ENCODE assay signal across 9 mouse cellular contexts in genomic region chr14:52014271-52014760, GRCm38 (mm10). TPM values are rescaled to one million over a fixed set of nuclear protein-coding genes. Genes with fewer than 3 reads are reported as not detected.
A peak's percentile ranks its signal among the peaks of the same experiment; 100 is the strongest.
DNase-seq lines count a peak whose midpoint lies in the region; ATAC-seq and TF ChIP-seq lines count a peak whose summit lies in the region.
"Had no signal": no experiment of that assay in that cellular context is flagged by ENCODE, and none has a peak within 500 bp of the region (broad histone marks: within the 10 kb centered on the region; RNA-seq: fewer than 3 reads in every experiment).

No protein-coding gene starts in this region.

- WGBS in kidney, embryonic 16.5 days = 2% methylated on average over 11 of the region's 80 CpGs
- WGBS in embryonic facial prominence, embryonic 13.5 days = under 1% methylated on average over 27 of the region's 80 CpGs
- whole genome bisulfite sequencing in hindbrain, embryonic 16.5 days = 0% methylated on average over 2 of the region's 80 CpGs
- no CpG with 5 or more reads among the region's 80 CpGs for WGBS in midbrain, postnatal 0 days

- intact Hi-C loops in left cerebral cortex, postnatal 14 days (cut with DNase I) = no loop called here

- no peaks in the 10 kb centered on the region for H3K27me3 ChIP-seq in kidney, embryonic 16.5 days (ENCODE audit: insufficient read depth, low read length)
- H3K27me3 ChIP-seq in embryonic facial prominence, embryonic 13.5 days = no peaks in the 10 kb centered on the region
- no peaks in the 10 kb centered on the region for H3K27me3 ChIP-seq in hindbrain, embryonic 16.5 days (replicated peaks; ENCODE audit: control insufficient read depth, insufficient read depth, low read length)
- no peaks in the 10 kb centered on the region for H3K27me3 ChIP-seq in midbrain, postnatal 0 days (ENCODE audit: insufficient read depth, low read length)

- H3K9me3 ChIP-seq in kidney, embryonic 16.5 days (ENCODE audit: low read length) = no peaks in the 10 kb centered on the region
- no peaks in the 10 kb centered on the region for H3K9me3 ChIP-seq in embryonic facial prominence, embryonic 13.5 days
- H3K9me3 ChIP-seq in hindbrain, embryonic 16.5 days (ENCODE audit: control insufficient read depth, low read length) = no peaks in the 10 kb centered on the region
- no peaks in the 10 kb centered on the region for H3K9me3 ChIP-seq in midbrain, postnatal 0 days (ENCODE audit: low read length)

- H3K4me3 ChIP-seq in kidney, embryonic 16.5 days (ENCODE audit: low read length) = peak overlapping the region; percentile 69
- peak overlapping the region; percentile 61 for H3K4me3 ChIP-seq in embryonic facial prominence, embryonic 13.5 days
- H3K4me3 ChIP-seq in hindbrain, embryonic 16.5 days (ENCODE audit: low read length) = peak overlapping the region; percentile 69
- H3K4me3 ChIP-seq in midbrain, postnatal 0 days (ENCODE audit: low read depth, low read length) = peak overlapping the region; percentile 66

- no peak for DNase-seq in kidney, postnatal 10 days
- DNase-seq in midbrain, postnatal 0 days (ENCODE audit: low spot score) = no peak
- no peak for DNase-seq in left cerebral cortex, postnatal 14 days (ENCODE audit: low spot score in 2 of 2)

- ATAC-seq in kidney, embryonic 16.5 days (ENCODE audit: low FRiP score, low TSS enrichment) = peak; percentile 6; the same call in 1 of the 2 replicates
- peak; percentile 43; the same call in 1 of the 2 replicates for ATAC-seq in embryonic facial prominence, embryonic 13.5 days (ENCODE audit: insufficient number of reproducible peaks, insufficient read depth, low FRiP score, low TSS enrichment, low read depth)
- ATAC-seq in hindbrain, embryonic 16.5 days = peak; percentile 10; the same call in 1 of the 2 replicates
- 0 out of 2 replicates have a peak, but pooled peaks have one; percentile 3 for ATAC-seq in midbrain, postnatal 0 days (ENCODE audit: low FRiP score)
- no peak for ATAC-seq in megakaryocyte-erythroid progenitor cell, adult 5-6 weeks (replicated peaks; ENCODE audit: low FRiP score, low TSS enrichment, poor library complexity, severe bottlenecking)
- ATAC-seq in activated CD4-positive, CD25-positive, alpha-beta regulatory T cell, adult 4 months = no peak

- peaks cover 79% of the 10 kb centered on the region for H3K4me1 ChIP-seq in kidney, embryonic 16.5 days (ENCODE audit: insufficient read depth, low read length)
- peaks cover 63% of the 10 kb centered on the region for H3K4me1 ChIP-seq in embryonic facial prominence, embryonic 13.5 days
- peaks cover 61% of the 10 kb centered on the region for H3K4me1 ChIP-seq in hindbrain, embryonic 16.5 days (ENCODE audit: control insufficient read depth, insufficient read depth, low read depth, low read length)
- peaks cover 27% of the 10 kb centered on the region for H3K4me1 ChIP-seq in midbrain, postnatal 0 days (ENCODE audit: insufficient read depth, low read length)

- H3K9ac ChIP-seq in kidney, embryonic 16.5 days (replicated peaks; ENCODE audit: low read length) = peak overlapping the region; percentile 89
- H3K9ac ChIP-seq in embryonic facial prominence, embryonic 13.5 days = peak overlapping the region; percentile 80
- H3K9ac ChIP-seq in hindbrain, embryonic 16.5 days (ENCODE audit: low read depth, low read length) = peak overlapping the region; percentile 88
- H3K9ac ChIP-seq in midbrain, postnatal 0 days (replicated peaks; ENCODE audit: low read length, poor library complexity, severe bottlenecking) = peak overlapping the region; percentile 89

- peak overlapping the region; percentile 87 for H3K4me2 ChIP-seq in kidney, embryonic 16.5 days (replicated peaks; ENCODE audit: low read depth, low read length)
- peak overlapping the region; percentile 64 for H3K4me2 ChIP-seq in embryonic facial prominence, embryonic 13.5 days
- peak overlapping the region; percentile 65 for H3K4me2 ChIP-seq in hindbrain, embryonic 16.5 days (ENCODE audit: low read length)
- H3K4me2 ChIP-seq in midbrain, postnatal 0 days (ENCODE audit: low read depth, low read length, poor library complexity, severe bottlenecking) = peak overlapping the region; percentile 81

- no peak for TF ChIP-seq CTCF in midbrain, postnatal 0 days (IDR thresholded peaks at IDR 0.05)

- peak overlapping the region; percentile 96 for H3K27ac ChIP-seq in kidney, embryonic 16.5 days (ENCODE audit: low read length)
- H3K27ac ChIP-seq in embryonic facial prominence, embryonic 13.5 days = peak overlapping the region; percentile 92
- H3K27ac ChIP-seq in hindbrain, embryonic 16.5 days (ENCODE audit: low read depth, low read length) = peak overlapping the region; percentile 96
- H3K27ac ChIP-seq in midbrain, postnatal 0 days (ENCODE audit: low read depth, low read length) = peak overlapping the region; percentile 92

- peaks cover 2% of the 10 kb centered on the region; the same call in 1 of the 2 replicates for H3K36me3 ChIP-seq in kidney, embryonic 16.5 days (ENCODE audit: insufficient read depth, low read length)
- peaks cover 2% of the 10 kb centered on the region for H3K36me3 ChIP-seq in embryonic facial prominence, embryonic 13.5 days
- 0 out of 2 replicates have a peak, but pooled peaks cover under 1% of the 10 kb centered on the region for H3K36me3 ChIP-seq in hindbrain, embryonic 16.5 days (ENCODE audit: control insufficient read depth, insufficient read depth, low read length)
- H3K36me3 ChIP-seq in midbrain, postnatal 0 days (ENCODE audit: insufficient read depth, low read length) = peaks cover 1% of the 10 kb centered on the region; the same call in 1 of the 2 replicates

RNA-seq across cellular contexts. Expression of gene Tmem253, which starts 1.1 kb away (rescaled TPM):
- 1.0 and 1.6 TPM in 2 replicates for polyA plus RNA-seq in kidney, embryonic 16.5 days (2015; fragmentation: Nextera tagmentation; extraction: Ambion mirVana)
- polyA plus RNA-seq in embryonic facial prominence, embryonic 13.5 days (2015; fragmentation: Nextera tagmentation; extraction: Ambion mirVana) = 0.44 and 1.1 TPM in 2 replicates
- 0.39 and 0.51 TPM in 2 replicates for polyA plus RNA-seq in hindbrain, embryonic 16.5 days (2015; fragmentation: Nextera tagmentation; extraction: Ambion mirVana)
- not detected in 2 replicates for total RNA-seq in midbrain, postnatal 0 days (2014; rRNA removed)
- polyA plus RNA-seq in midbrain, postnatal 0 days (2015; fragmentation: Nextera tagmentation; extraction: Ambion mirVana) = 0.18 and 0.81 TPM in 2 replicates
- total RNA-seq in megakaryocyte-erythroid progenitor cell, adult 5-6 weeks (2014; fragmentation: Nextera tagmentation) = not detected in 2 replicates
- not detected in 2 replicates for total RNA-seq in megakaryocyte-erythroid progenitor cell, adult 5-6 weeks (2017)
- total RNA-seq in left cerebral cortex, postnatal 14 days (2021) = under 1 TPM; 0.36 to 0.77 TPM
- polyA plus RNA-seq in activated CD4-positive, CD25-positive, alpha-beta regulatory T cell, adult 4 months (2017; shearing (Covaris generic)) = under 1 TPM in 1 of 2 experiments, not detected in 1; 0.98 TPM

RNA-seq across cellular contexts. Expression of gene Zfp219, which starts 6.2 kb away (rescaled TPM):
- polyA plus RNA-seq in kidney, embryonic 16.5 days (2015; fragmentation: Nextera tagmentation; extraction: Ambion mirVana) = 38.9 and 39.2 TPM in 2 replicates
- 31.1 and 36.0 TPM in 2 replicates for polyA plus RNA-seq in embryonic facial prominence, embryonic 13.5 days (2015; fragmentation: Nextera tagmentation; extraction: Ambion mirVana)
- polyA plus RNA-seq in hindbrain, embryonic 16.5 days (2015; fragmentation: Nextera tagmentation; extraction: Ambion mirVana) = 23.7 and 28.0 TPM in 2 replicates
- 60.4 and 65.5 TPM in 2 replicates for total RNA-seq in midbrain, postnatal 0 days (2014; rRNA removed)
- polyA plus RNA-seq in midbrain, postnatal 0 days (2015; fragmentation: Nextera tagmentation; extraction: Ambion mirVana) = 23.5 TPM in 2 replicates
- 8.6 and 15.1 TPM in 2 replicates for total RNA-seq in megakaryocyte-erythroid progenitor cell, adult 5-6 weeks (2014; fragmentation: Nextera tagmentation)
- 4.8 and 30.1 TPM in 2 replicates for total RNA-seq in megakaryocyte-erythroid progenitor cell, adult 5-6 weeks (2017)
- total RNA-seq in left cerebral cortex, postnatal 14 days (2021) = 10 to 100 TPM; 29.5 to 33.6 TPM
- 1 to 10 TPM; 1.9 to 2.2 TPM for polyA plus RNA-seq in activated CD4-positive, CD25-positive, alpha-beta regulatory T cell, adult 4 months (2017; shearing (Covaris generic))

RNA-seq across cellular contexts. Expression of gene Olfr221, which starts 27.9 kb away (rescaled TPM):
- not detected in 2 replicates for polyA plus RNA-seq in kidney, embryonic 16.5 days (2015; fragmentation: Nextera tagmentation; extraction: Ambion mirVana)
- not detected in 2 replicates for polyA plus RNA-seq in embryonic facial prominence, embryonic 13.5 days (2015; fragmentation: Nextera tagmentation; extraction: Ambion mirVana)
- not detected in 2 replicates for polyA plus RNA-seq in hindbrain, embryonic 16.5 days (2015; fragmentation: Nextera tagmentation; extraction: Ambion mirVana)
- not detected in 2 replicates for total RNA-seq in midbrain, postnatal 0 days (2014; rRNA removed)
- not detected in 2 replicates for polyA plus RNA-seq in midbrain, postnatal 0 days (2015; fragmentation: Nextera tagmentation; extraction: Ambion mirVana)
- total RNA-seq in megakaryocyte-erythroid progenitor cell, adult 5-6 weeks (2014; fragmentation: Nextera tagmentation) = not detected in 2 replicates
- not detected in 2 replicates for total RNA-seq in megakaryocyte-erythroid progenitor cell, adult 5-6 weeks (2017)
- total RNA-seq in left cerebral cortex, postnatal 14 days (2021) = not detected
- polyA plus RNA-seq in activated CD4-positive, CD25-positive, alpha-beta regulatory T cell, adult 4 months (2017; shearing (Covaris generic)) = not detected
- polyA plus RNA-seq: large intestine, adult 2 months had no signal

RNA-seq across cellular contexts. Expression of gene Arhgef40, which starts 29.8 kb away (rescaled TPM):
- polyA plus RNA-seq in kidney, embryonic 16.5 days (2015; fragmentation: Nextera tagmentation; extraction: Ambion mirVana) = 92.1 and 97.8 TPM in 2 replicates
- polyA plus RNA-seq in embryonic facial prominence, embryonic 13.5 days (2015; fragmentation: Nextera tagmentation; extraction: Ambion mirVana) = 165 and 167 TPM in 2 replicates
- polyA plus RNA-seq in hindbrain, embryonic 16.5 days (2015; fragmentation: Nextera tagmentation; extraction: Ambion mirVana) = 63.4 and 74.4 TPM in 2 replicates
- 93.8 and 108 TPM in 2 replicates for total RNA-seq in midbrain, postnatal 0 days (2014; rRNA removed)
- polyA plus RNA-seq in midbrain, postnatal 0 days (2015; fragmentation: Nextera tagmentation; extraction: Ambion mirVana) = 58.0 and 66.1 TPM in 2 replicates
- total RNA-seq in megakaryocyte-erythroid progenitor cell, adult 5-6 weeks (2014; fragmentation: Nextera tagmentation) = 25.4 and 35.5 TPM in 2 replicates
- 5.1 and 39.4 TPM in 2 replicates for total RNA-seq in megakaryocyte-erythroid progenitor cell, adult 5-6 weeks (2017)
- total RNA-seq in left cerebral cortex, postnatal 14 days (2021) = 10 to 100 TPM; 31.9 to 35.2 TPM
- not detected for polyA plus RNA-seq in activated CD4-positive, CD25-positive, alpha-beta regulatory T cell, adult 4 months (2017; shearing (Covaris generic))

Comparison
In these comparisons a context has a peak if more than half of its experiments do, and no peak if none do; other contexts are left out.
1. ATAC-seq: peak in kidney, embryonic 16.5 days (single experiment), embryonic facial prominence, embryonic 13.5 days (single experiment), hindbrain, embryonic 16.5 days (single experiment) and midbrain, postnatal 0 days (single experiment); none in megakaryocyte-erythroid progenitor cell, adult 5-6 weeks (single experiment) and activated CD4-positive, CD25-positive, alpha-beta regulatory T cell, adult 4 months (single experiment).
2. Peak in every context shown above with its lines, with median percentiles within 50 percentile points of each other: H3K27ac ChIP-seq, H3K4me2 ChIP-seq, H3K4me3 ChIP-seq and H3K9ac ChIP-seq.